Mouse (Mus musculus) megakaryocyte, embryonic 14.5 days (primary cell): ENCODE results near the gene AI661453.

Experiments
- FLI1 ChIP-seq: IDR thresholded peaks from 2 replicates; pipeline ENCODE4 v1.6.1; 2012; ENCODE audit warnings: low read length, inconsistent platforms, mixed read lengths
- GATA1 ChIP-seq: IDR thresholded peaks from 3 replicates; pipeline ENCODE4 v1.6.1; 2012; ENCODE audit warnings: mixed read lengths, low read length, inconsistent platforms, borderline replicate concordance

- TF ChIP-seq GATA1: no peak
- TF ChIP-seq FLI1: no peak
Measured at GRCm38 (mm10) chr17:47395376-47395913, 41.0 kb upstream of the AI661453 start.
